Mouse (Mus musculus): ENCODE data around the gene Gfra4.

DNA sequence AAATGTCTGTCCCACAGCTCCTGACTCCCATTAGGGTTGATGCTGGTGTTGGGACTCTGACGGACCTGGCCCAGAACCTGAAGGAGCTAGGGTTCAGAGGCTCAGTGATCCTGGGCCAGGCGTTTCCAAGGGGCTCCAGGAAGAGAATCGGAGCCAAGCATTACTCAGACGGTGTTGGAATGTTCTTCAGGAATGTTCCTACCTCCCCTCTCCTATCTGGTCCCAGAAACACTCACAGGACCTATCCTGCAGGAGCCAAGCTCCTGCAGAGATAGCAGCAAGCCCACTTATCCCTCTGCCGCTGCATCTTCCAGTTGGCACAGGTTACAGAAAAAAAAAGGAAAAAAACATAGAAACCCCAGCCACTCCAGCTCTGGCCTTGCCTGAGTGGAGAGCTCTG is 18.7 kb upstream of the Gfra4 start:
- TF ChIP-seq GATA1 (IDR thresholded peaks at IDR 0.05; ENCODE audit: low read length) = no peak
- TF ChIP-seq TAL1 (IDR thresholded peaks at IDR 0.05; ENCODE audit: low read length) = no peak

Data from erythroblast, embryonic 14.5 days (primary cell).